Mouse (Mus musculus) hindbrain, embryonic 13.5 days (tissue): ENCODE data around the gene Dph5. TPM values are rescaled to one million over a fixed set of nuclear protein-coding genes. Genes with fewer than 3 reads are reported as not detected.
"Not testable (repeated sequence)": the region's sequence is repeated elsewhere in the genome, so short reads cannot be mapped to it uniquely, and the experiment has no call there.

Experiments
- ATAC-seq: fragments of 200-750 bp; cut with Nextera tagmentation; 2 replicates; pipeline ENCODE4 v1.8.0; 2017; ENCODE audit warnings: moderate TSS enrichment; ENCODE audit not compliant: low FRiP score
- H3K27ac ChIP-seq: fragments of 300-500 bp; sonication (generic); 2 replicates; pipeline ENCODE4 v1.5.1; 2015; ENCODE audit warnings: inconsistent platforms, mild to moderate bottlenecking, moderate library complexity
- H3K27me3 ChIP-seq: fragments of 300-500 bp; sonication (generic); 2 replicates; pipeline ENCODE4 v1.6.1; 2015; ENCODE audit warnings: mild to moderate bottlenecking, inconsistent platforms
- H3K36me3 ChIP-seq: fragments of 300-500 bp; sonication (generic); 2 replicates; pipeline ENCODE4 v1.6.1; 2015; ENCODE audit warnings: mild to moderate bottlenecking, inconsistent platforms
- H3K4me1 ChIP-seq: fragments of 300-500 bp; sonication (generic); replicated peaks from 2 replicates; pipeline ENCODE4 v1.6.1; 2015; ENCODE audit warnings: inconsistent platforms
- H3K4me2 ChIP-seq: fragments of 300-500 bp; sonication (generic); 2 replicates; pipeline ENCODE4 v1.6.1; 2015; ENCODE audit warnings: inconsistent platforms, mild to moderate bottlenecking, moderate library complexity
- H3K4me3 ChIP-seq: fragments of 300-500 bp; sonication (generic); 2 replicates; pipeline ENCODE4 v1.5.1; 2015; ENCODE audit warnings: mild to moderate bottlenecking, inconsistent platforms
- H3K9ac ChIP-seq: fragments of 300-500 bp; sonication (generic); 2 replicates; pipeline ENCODE4 v1.6.1; 2015; ENCODE audit warnings: mild to moderate bottlenecking, inconsistent platforms
- H3K9me3 ChIP-seq: fragments of 300-500 bp; sonication (generic); 2 replicates; pipeline ENCODE4 v1.6.1; 2016; ENCODE audit warnings: inconsistent platforms
- WGBS: fragments of 180-500 bp; shearing (Covaris S2); methylation state at CpG from one replicate; pipeline ENCODE4 v1.1.7; 2015; 5-methylcytosine and 5-hydroxymethylcytosine counted together
- polyA plus RNA-seq: library from polyadenylated mRNA; unstranded; fragments of >200 nt; fragmentation: Nextera tagmentation; extraction: Ambion mirVana; gene quantifications from 2 replicates; pipeline ENCODE4 v1.2.1, GENCODE M21; 2015

Gene Dph5
- polyA plus RNA-seq, 1 experiment from 2014 or later = 25.6 TPM

DNA sequence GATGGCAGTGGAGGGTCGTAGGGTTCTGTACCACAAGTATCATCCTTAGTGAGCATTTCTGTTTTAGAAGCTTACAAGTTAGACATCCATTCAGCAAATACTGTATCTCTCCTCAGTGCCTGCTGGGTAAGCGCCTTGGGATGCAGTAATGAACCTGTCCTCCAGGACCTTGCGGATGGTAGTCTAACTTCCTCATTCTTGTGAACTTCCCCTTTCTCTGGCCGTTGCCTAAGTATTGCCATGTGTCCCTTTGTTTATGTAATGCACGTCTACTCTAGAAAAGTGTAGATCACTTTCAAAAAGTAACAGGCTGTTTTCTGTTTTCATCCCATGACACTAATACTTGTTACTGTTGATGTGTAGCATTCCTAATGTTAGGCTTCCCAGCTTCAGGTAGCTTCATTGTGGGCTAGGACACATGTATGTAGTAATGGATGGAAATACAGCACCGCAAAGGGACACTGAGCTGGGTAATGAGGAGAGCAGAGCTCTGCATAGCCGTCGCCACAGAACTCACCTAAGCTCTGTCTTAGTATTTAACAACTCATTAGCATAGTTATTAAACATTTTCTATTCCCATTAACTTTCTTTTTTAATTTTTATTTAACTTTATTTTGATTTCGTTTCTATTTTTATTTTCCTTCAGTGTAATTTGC is 14.8 kb downstream of the Dph5 start:
- H3K4me2 ChIP-seq = no peak overlapping the region

DNA sequence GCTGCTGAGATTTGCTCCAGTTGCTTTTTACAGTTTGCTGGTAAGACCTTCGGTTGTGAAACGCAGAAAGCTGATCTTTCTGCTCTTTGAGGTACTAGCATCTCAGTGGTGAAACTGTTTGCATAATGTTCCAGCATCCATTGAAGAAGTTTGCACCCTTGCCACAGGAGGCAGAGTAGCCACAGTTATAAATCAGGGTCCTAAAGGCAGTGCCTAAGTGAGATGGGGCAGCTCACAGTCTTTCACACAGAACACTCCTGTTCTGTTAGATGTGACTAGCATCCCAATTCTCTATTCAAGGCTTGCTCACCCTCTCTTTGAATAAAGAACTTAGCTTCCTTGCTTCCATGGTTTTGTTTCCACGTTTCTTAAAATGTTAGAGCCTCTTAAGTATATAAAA is 17.4 kb downstream of the Dph5 start:
- Histone ChIP-seq H3K4me3 (no peak overlapping the region), H3K27me3 (no peaks in the 10 kb centered on the region), H3K4me2 (no peak overlapping the region), H3K9me3 (no peaks in the 10 kb centered on the region), H3K36me3 (peaks cover 22% of the 10 kb centered on the region), H3K27ac (no peak overlapping the region), H3K4me1 (no peaks in the 10 kb centered on the region), H3K9ac (no peak overlapping the region)
- ATAC-seq = peak; percentile 57; the same call in 1 of the 2 replicates
- WGBS = 83% methylated on average over 3 of the region's 3 CpGs

More for the DNA sequence above, 14.8 kb downstream of the Dph5 start:
- H3K27ac ChIP-seq = no peak overlapping the region
- H3K9me3 ChIP-seq = no peaks in the 10 kb centered on the region
- no peaks in the 10 kb centered on the region for H3K4me1 ChIP-seq
- H3K36me3 ChIP-seq = peaks cover 16% of the 10 kb centered on the region
- ATAC-seq = no peak
- H3K27me3 ChIP-seq = no peaks in the 10 kb centered on the region
- H3K4me3 ChIP-seq = no peak overlapping the region
- H3K9ac ChIP-seq = no peak overlapping the region
- 94% methylated on average over 9 of the region's 9 CpGs for WGBS

DNA sequence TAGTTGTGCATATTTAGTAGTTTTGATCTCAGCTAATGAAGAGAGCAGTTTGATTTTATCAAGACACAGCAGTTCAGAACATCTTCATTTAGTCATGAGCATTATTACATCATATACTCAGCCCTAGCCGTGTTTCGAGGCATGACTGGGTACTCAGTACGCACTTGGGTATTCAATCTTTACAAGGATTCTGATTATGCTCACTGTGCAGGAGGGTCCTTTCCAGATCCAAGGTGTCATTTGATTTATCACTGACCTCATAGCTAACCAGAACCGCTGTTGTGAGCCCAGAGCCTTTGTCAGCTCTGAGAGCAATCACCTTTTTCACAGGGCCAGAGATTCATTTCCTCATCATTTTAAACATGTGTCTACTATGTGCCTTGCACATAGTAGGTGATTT is 17.9 kb downstream of the Dph5 start:
- no peak overlapping the region for H3K27ac ChIP-seq
- no peaks in the 10 kb centered on the region for H3K27me3 ChIP-seq
- H3K4me3 ChIP-seq = no peak overlapping the region
- no peak overlapping the region for H3K9ac ChIP-seq
- no peaks in the 10 kb centered on the region for H3K9me3 ChIP-seq
- no peak for ATAC-seq
- peaks cover 19% of the 10 kb centered on the region for H3K36me3 ChIP-seq
- WGBS = 97% methylated on average over 4 of the region's 4 CpGs
- H3K4me2 ChIP-seq = no peak overlapping the region
- H3K4me1 ChIP-seq = no peaks in the 10 kb centered on the region

DNA sequence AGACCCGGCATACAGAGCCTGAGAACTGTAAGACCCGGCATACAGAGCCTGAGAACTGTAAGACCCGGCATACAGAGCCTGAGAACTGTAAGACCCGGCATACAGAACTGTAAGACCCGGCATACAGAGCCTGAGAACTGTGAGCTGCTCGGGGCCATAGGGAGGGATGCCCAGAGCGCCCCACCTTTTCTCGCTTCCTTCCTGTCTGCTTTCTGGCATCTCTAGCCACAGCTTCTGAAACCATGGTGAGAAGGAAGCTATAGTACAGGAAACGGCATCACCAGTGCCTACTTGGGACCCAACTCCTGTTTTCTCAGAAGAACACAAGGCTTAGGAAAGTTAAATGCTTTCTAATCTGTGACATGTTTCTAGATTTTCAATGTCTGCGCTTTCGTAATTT is 19.8 kb downstream of the Dph5 start:
- not testable (repeated sequence) for H3K27me3 ChIP-seq, H3K4me1 ChIP-seq, H3K4me2 ChIP-seq, H3K9ac ChIP-seq, ATAC-seq, H3K4me3 ChIP-seq, H3K27ac ChIP-seq, H3K9me3 ChIP-seq
- WGBS = 99% methylated on average over 10 of the region's 11 CpGs
- H3K36me3 ChIP-seq = peaks cover 11% of the 10 kb centered on the region

DNA sequence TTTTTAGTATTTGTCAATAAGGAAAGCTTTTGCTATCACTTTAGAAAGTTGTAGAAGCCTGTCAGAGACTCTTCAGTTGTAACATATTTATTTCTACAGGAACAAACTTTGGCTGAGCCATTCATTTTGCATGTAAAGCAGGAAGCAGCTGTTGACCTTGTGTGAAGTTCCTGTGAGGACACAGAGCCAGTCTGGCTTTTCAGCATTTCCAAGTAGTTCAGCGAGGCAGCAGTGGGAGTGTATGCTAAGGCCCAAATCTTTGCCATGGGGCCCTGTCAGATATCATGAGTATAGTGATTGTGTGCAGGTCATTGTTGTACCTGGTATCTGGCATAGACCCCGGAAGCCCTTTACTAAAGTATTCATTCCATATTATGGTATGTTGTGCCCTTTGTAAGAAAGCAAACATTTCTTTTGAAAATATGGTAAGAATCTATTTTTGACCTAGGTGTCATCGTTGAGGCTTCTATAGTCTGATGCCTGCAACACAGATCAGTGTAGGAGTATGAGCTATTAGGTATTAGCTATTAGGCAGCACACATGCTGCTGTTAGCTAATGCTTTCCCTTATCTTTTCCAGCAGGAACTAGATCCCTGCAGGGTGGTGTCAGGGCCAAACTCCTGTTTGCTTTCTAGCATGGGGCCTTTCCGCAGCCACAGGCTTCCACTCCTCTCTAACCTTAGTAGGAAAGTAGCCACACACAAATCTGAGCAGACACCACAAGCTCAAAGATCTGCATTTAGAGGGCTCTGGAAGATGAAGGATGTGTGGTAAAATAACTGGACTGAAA is 37.0 kb downstream of the Dph5 start:
- Histone ChIP-seq H3K4me1 (no peaks in the 10 kb centered on the region), H3K36me3 (peaks cover 36% of the 10 kb centered on the region), H3K27me3 (no peaks in the 10 kb centered on the region), H3K9ac (no peak overlapping the region), H3K27ac (no peak overlapping the region), H3K9me3 (no peaks in the 10 kb centered on the region), H3K4me2 (no peak overlapping the region), H3K4me3 (no peak overlapping the region)
- WGBS = 94% methylated on average over 4 of the region's 4 CpGs
- no peak for ATAC-seq

DNA sequence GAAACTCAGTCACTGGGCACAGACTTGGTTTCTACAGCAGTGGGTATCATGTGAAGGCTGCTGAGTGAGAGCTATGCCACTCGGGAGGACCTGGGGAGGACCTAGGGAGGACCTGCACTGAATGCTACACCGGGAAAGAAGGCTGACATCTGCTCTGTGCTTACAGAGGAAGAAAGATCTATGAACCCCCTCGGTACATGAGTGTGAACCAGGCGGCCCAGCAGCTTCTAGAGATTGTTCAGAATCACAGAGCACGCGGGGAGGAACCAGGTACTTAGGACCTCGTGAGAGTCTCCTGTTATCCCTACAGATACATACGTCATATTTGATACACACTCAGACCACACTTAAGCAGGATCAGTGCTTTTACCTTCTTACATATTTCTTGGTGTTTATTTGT is 38.9 kb downstream of the Dph5 start:
- no peaks in the 10 kb centered on the region for H3K4me1 ChIP-seq
- H3K4me2 ChIP-seq = no peak overlapping the region
- no peaks in the 10 kb centered on the region for H3K9me3 ChIP-seq
- no peak for ATAC-seq
- H3K4me3 ChIP-seq = no peak overlapping the region
- H3K9ac ChIP-seq = no peak overlapping the region
- no peaks in the 10 kb centered on the region for H3K27me3 ChIP-seq
- H3K27ac ChIP-seq = no peak overlapping the region
- WGBS = 91% methylated on average over 8 of the region's 8 CpGs
- peaks cover 41% of the 10 kb centered on the region for H3K36me3 ChIP-seq

DNA sequence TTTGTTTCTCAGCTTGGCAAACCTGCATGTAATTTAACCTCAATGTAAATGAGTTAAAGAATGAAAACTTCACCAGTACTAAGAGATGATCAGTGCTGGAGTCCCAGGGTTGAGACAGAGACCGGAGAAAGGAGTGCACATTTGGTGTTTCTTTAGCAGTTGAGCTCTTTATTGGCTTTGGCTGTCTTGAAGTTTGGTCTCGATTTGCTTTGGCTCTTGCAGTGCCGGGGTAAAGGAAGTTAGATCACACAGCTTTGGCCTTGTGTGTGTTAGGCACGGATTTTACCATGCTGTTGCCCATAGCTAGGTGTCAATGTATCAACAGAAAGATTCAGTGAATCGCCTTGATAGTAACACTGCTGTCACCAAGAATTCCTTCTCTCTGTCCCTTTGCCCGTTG is 44.1 kb downstream of the Dph5 start:
- no peak overlapping the region for H3K4me2 ChIP-seq
- no peaks in the 10 kb centered on the region for H3K4me1 ChIP-seq
- peaks cover 28% of the 10 kb centered on the region for H3K36me3 ChIP-seq
- H3K4me3 ChIP-seq = no peak overlapping the region
- H3K9me3 ChIP-seq = no peaks in the 10 kb centered on the region
- no peak for ATAC-seq
- no peaks in the 10 kb centered on the region for H3K27me3 ChIP-seq
- H3K27ac ChIP-seq = no peak overlapping the region
- 94% methylated on average over 6 of the region's 6 CpGs for WGBS
- no peak overlapping the region for H3K9ac ChIP-seq

DNA sequence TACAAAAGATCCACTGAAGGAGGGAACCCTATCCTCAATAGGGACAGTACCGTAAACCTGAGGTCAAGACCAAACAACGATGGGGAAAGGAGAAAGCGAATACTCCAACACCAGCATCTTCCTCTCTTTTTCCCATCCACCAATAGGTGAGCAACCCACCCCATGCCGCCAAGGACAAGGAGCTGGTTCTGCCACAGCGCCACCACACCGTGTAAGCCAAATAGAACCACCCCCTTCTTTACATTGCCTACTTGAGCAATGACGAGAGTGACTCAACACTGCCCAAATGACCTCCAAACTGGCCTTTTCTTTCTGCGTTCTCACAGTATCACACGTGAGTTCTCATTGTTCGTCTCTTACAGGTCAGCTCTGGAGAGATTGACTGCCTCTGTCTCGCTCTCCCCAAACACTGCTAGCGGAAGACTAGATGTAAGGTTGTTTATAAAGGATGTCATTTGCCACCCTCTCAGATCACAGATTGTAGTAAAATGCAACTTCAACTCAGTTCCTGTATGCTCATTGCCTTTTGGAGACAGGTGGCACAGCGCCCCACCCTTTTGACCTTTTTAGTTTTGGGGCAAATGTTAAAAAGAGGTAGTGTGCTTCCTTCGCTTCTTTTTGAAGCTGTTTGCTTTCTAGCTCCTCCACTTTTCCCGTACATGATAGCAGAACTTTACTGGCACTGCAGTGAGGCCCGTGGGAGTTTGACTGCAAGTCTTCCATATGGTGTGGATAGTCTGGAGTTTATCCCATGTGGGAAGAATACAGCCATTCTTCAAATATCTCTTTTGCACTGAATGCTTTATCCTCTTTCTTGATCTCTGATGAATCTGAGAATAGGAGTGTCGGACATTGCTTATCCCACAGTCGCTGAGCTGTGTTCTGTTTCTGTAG is 45.9 kb downstream of the Dph5 start:
- H3K27ac ChIP-seq = no peak overlapping the region
- 92% methylated on average over 18 of the region's 18 CpGs for WGBS
- ATAC-seq = no peak

DNA sequence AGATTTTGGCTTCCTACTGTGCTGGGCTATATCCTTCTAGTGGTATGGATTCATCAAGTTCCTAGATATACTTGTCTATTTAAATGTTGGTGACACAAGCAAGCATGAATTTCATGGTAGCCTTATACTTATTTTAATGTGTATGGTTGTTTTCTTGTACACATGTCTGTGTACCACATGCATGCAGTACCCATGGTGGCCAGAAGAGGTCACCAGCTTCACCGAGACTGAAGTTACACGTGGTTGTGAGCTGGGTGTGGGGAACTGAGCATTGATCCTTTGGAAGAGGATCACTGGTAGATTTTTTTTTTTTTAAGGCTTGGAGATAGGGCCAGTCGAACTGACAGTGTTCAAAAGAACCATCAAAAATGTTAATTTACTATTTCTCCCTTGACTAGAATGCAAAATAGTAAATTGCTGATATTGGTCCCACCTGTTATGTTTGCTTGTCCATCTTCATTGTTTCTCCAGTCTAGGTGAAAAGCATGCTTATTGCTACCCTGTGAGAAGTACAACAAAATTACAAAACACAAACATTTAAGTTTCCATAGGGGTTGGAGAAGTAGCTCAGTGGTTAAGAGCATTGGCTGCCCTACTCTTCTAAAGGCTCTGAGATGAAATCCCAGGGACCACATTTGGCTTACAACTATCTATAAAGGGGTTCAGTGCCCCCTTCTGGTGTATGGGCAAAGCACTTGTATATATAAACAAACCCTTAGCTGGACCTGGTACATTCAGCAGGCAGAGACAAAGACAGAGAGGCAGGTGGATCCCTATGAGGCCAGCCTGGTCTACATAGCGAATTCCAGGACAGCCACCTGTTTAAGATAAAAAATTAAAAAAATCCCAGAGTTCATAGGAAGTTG is 49.3 kb downstream of the Dph5 start:
- H3K9ac ChIP-seq = no peak overlapping the region
- H3K9me3 ChIP-seq = no peaks in the 10 kb centered on the region
- H3K27me3 ChIP-seq = no peaks in the 10 kb centered on the region
- no peaks in the 10 kb centered on the region for H3K4me1 ChIP-seq
- H3K36me3 ChIP-seq = peaks cover 19% of the 10 kb centered on the region
- no peak overlapping the region for H3K27ac ChIP-seq
- no peak overlapping the region for H3K4me3 ChIP-seq
- no peak overlapping the region for H3K4me2 ChIP-seq
- no peak for ATAC-seq
- 54% methylated on average over 4 of the region's 4 CpGs for WGBS

More for the DNA sequence above, 45.9 kb downstream of the Dph5 start:
- no peak overlapping the region for H3K4me2 ChIP-seq
- H3K4me1 ChIP-seq = no peaks in the 10 kb centered on the region
- H3K4me3 ChIP-seq = no peak overlapping the region
- peaks cover 17% of the 10 kb centered on the region for H3K36me3 ChIP-seq
- H3K9me3 ChIP-seq = no peaks in the 10 kb centered on the region
- no peaks in the 10 kb centered on the region for H3K27me3 ChIP-seq
- H3K9ac ChIP-seq = no peak overlapping the region

DNA sequence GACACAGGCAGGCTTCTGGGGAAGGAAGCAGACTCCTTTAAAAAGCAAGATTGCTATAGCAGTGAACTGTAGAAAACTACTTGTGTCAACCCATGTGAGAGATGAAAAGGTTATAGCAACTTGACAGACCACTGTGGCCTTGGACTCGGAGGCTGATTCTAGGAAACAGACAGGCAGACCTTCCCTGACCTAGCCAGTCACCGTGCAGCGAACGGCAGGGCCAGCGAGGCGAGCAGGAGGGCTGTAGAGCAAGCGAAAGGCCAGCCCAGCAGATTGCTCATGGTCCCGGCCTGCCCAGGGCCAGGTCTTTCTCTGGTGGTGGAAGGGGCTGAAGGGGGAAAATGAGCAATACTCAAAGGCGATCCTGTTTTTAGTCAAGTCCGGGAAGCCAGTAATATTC is 50.2 kb downstream of the Dph5 start:
- Histone ChIP-seq H3K4me3 (no peak overlapping the region), H3K4me2 (no peak overlapping the region), H3K27ac (no peak overlapping the region), H3K27me3 (no peaks in the 10 kb centered on the region), H3K36me3 (peaks cover 21% of the 10 kb centered on the region), H3K9ac (no peak overlapping the region), H3K4me1 (no peaks in the 10 kb centered on the region), H3K9me3 (no peaks in the 10 kb centered on the region)
- WGBS = 90% methylated on average over 10 of the region's 10 CpGs
- no peak for ATAC-seq

DNA sequence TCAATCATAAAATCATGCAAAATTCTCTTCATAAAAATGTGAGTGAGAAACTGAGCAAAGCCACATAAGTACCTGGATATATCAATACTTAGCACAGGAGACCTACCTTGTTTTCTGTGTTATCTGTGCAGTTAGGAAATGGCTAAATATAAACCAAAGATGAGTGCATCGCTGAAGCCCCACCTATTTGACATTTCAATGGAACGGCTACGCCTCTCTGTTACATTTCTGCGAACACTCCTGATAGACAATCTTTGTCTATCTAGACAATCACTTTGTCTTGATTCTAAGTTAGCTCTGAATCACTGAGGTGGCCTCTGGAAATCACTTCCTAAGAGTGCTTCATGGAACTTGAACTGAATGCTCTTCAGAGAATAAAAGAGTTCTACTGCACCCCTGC is 52.9 kb downstream of the Dph5 start:
- no peak overlapping the region for H3K27ac ChIP-seq
- no peaks in the 10 kb centered on the region for H3K4me1 ChIP-seq
- H3K4me3 ChIP-seq = no peak overlapping the region
- H3K9me3 ChIP-seq = no peaks in the 10 kb centered on the region
- H3K4me2 ChIP-seq = no peak overlapping the region
- no peak for ATAC-seq
- H3K9ac ChIP-seq = no peak overlapping the region
- WGBS = 89% methylated on average over 4 of the region's 4 CpGs
- H3K36me3 ChIP-seq = peaks cover 46% of the 10 kb centered on the region
- H3K27me3 ChIP-seq = no peaks in the 10 kb centered on the region
